Mouse (Mus musculus) splenic B cell, adult 2 months (primary cell): Measurements from ENCODE around the gene Jazf1.

Experiments
- DNase-seq: peaks from one replicate; pipeline ENCODE4 v3.0.0-alpha.2; 2011; ENCODE audit warnings: low read depth, low spot score
- H3K27me3 ChIP-seq: 2 replicates; pipeline ENCODE4 v1.6.1; 2012; ENCODE audit warnings: mild to moderate bottlenecking, low read length, moderate library complexity, mixed read lengths; ENCODE audit not compliant: control insufficient read depth, poor library complexity, insufficient read depth, severe bottlenecking
- H3K36me3 ChIP-seq: 2 replicates; pipeline ENCODE4 v1.6.1; 2012; ENCODE audit warnings: mild to moderate bottlenecking, low read length, moderate library complexity, mixed read lengths; ENCODE audit not compliant: control insufficient read depth, poor library complexity, insufficient read depth, severe bottlenecking

Jazf1 gene

GRCm38 (mm10) chr6:52775350-52775749 is 293.1 kb downstream of the Jazf1 start:
- Histone ChIP-seq H3K36me3 (no peaks in the 10 kb centered on the region), H3K27me3 (no peaks in the 10 kb centered on the region)
- no peak for DNase-seq

GRCm38 (mm10) chr6:52773132-52773531 is 295.3 kb downstream of the Jazf1 start:
- no peak for DNase-seq
- Histone ChIP-seq H3K36me3 (0 out of 2 replicates have a peak, but pooled peaks cover 1% of the 10 kb centered on the region), H3K27me3 (no peaks in the 10 kb centered on the region)

- no peak for DNase-seq
- Histone ChIP-seq H3K36me3 (0 out of 2 replicates have a peak, but pooled peaks cover 3% of the 10 kb centered on the region), H3K27me3 (no peaks in the 10 kb centered on the region)
These were observed 297.6 kb downstream of the Jazf1 start for GRCm38 (mm10) chr6:52770789-52771188.

GRCm38 (mm10) chr6:52765206-52765605 is 303.2 kb downstream of the Jazf1 start:
- Histone ChIP-seq H3K27me3 (no peaks in the 10 kb centered on the region), H3K36me3 (peaks cover 15% of the 10 kb centered on the region)
- no peak for DNase-seq

- peaks cover 17% of the 10 kb centered on the region for H3K36me3 ChIP-seq
- H3K27me3 ChIP-seq = no peaks in the 10 kb centered on the region
- no peak for DNase-seq
These were observed 315.6 kb downstream of the Jazf1 start for GRCm38 (mm10) chr6:52752832-52753231.

GRCm38 (mm10) chr6:52734630-52735029 is 333.8 kb downstream of the Jazf1 start:
- no peak for DNase-seq
- no peaks in the 10 kb centered on the region for H3K27me3 ChIP-seq
- H3K36me3 ChIP-seq = peaks cover 9% of the 10 kb centered on the region; the same call in 1 of the 2 replicates

GRCm38 (mm10) chr6:52730338-52730737 is 338.1 kb downstream of the Jazf1 start:
- Histone ChIP-seq H3K27me3 (no peaks in the 10 kb centered on the region), H3K36me3 (peaks cover 11% of the 10 kb centered on the region; the same call in 1 of the 2 replicates)
- DNase-seq = no peak

GRCm38 (mm10) chr6:52724805-52725439 is 343.5 kb downstream of the Jazf1 start:
- Histone ChIP-seq H3K27me3 (no peaks in the 10 kb centered on the region), H3K36me3 (peaks cover 7% of the 10 kb centered on the region; the same call in 1 of the 2 replicates)
- DNase-seq = peak; percentile 81
